Mouse (Mus musculus): ENCODE data around the gene Gatad2b.

The Gatad2b gene

DNA sequence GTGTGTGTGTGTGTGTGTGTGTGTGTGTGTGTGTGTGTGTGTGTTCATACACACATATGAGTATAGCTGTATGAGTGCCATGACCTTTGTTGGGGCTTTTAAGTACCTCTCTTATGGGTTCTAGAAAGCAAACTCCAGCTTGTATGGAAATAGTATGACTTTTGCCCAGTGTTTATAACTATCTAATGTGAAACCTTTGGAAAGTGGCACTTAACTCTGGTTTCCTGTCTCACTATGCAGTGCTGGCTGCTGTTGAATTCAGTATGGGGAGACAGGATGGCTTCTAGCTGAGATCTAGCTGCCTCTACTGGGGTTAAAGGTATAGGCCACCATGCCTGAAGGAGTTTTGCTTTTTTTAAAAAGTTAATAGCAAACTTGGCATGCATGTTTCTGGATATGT is 16.6 kb downstream of the Gatad2b start:
- no peak for DNase-seq (ENCODE audit: low read depth, low spot score)

DNA sequence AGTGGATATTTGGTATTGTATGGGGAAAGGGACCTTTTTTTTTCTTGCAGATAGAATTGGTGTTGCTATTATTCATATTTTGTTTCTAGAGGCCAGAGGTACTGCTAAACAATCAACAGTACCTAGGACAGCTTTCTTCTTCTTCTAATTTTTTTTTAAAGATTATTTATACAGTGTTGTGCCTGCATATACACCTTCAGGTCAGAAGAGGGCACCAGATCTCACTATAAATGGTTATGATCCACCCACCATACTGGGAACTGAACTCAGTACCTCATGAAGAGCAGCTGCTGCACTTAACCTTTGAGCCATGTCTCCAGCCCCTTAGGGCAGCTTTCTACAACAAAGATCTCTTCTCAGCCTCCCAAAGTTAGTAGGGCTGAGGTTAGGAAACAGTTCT is 20.4 kb downstream of the Gatad2b start:
- DNase-seq (ENCODE audit: low read depth, low spot score) = peak; percentile 15

DNA sequence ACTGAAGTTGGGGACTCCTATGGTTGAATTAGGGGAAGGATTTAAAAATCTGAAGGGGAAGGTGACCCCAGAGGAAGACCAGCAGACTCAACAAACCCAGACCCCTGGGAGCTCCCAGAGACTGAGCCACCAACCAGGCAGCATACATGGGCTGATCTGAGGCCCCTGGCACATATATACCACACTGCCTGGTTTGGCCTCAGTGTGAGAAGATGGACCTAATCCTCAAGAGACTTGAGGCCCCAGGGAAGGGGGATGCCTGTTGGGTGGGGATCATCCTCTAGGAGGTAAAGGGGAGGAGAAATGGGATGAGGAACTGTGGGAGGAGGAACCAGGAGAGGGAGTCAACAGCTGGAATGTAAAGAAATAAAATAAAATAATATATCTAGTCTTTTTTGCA is 21.3 kb downstream of the Gatad2b start:
- DNase-seq (ENCODE audit: low read depth, low spot score) = no peak

- no peak for DNase-seq (ENCODE audit: low read depth, low spot score)
Measured at GRCm38 (mm10) chr3:90322289-90322688, 29.3 kb downstream of the Gatad2b start.

DNA sequence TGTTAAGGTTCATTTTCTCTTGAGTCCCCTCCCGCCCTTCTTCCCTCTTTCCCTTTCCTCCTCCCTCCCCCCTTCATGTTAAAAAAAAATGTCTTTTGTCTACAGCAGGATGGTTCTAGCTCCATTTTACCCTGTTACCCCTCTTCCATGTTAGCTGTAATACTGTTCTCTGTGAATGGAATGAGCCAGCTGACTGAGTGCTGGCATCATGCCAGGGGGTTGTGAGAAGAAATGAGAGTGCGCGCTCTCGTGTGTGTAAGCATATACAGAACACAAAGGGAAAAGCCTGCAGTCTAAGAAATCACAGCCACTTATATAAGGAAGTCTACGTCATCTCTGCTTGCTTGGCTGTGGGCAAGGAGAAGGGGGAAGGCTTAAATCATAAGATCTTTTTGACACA is 30.1 kb downstream of the Gatad2b start:
- DNase-seq (ENCODE audit: low read depth, low spot score) = peak; percentile 87

DNA sequence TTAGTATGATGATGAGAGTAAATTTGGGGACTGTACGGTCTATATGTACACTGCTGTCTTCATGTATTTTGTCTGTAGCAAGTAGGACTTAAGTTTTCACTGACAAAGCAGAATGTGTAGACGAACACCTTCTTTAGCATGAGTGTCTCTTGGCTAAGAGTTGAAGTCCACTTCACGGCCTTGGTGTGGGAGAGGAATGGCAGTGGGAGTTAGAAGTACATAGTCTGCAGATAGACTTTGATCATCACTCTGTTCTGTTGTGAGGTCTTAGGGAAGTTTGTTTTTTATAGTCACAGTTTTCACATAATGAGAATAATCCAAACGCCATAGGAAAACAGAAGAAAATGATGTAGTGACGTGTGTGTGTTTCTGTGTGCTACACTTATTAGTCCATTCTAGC is 39.5 kb downstream of the Gatad2b start:
- DNase-seq (ENCODE audit: low read depth, low spot score) = no peak

DNA sequence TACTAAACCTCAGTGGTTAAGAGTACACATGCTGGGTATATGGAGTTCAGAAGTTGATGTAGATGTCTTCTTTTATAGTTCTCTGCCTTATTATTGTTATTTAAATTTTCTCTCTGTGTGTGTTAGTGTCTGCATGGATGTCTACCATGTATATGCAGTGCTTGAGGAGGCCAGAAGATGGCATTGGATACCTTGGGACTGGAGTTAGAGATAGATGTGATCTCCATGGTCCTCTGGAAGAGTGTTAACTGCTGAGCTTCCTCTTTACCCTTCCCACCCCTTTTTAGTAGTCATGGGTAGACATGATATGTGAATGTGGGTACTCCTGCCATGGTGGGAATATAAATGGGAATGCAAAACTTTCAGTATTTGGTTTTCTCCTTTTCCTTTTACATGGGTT is 42.5 kb downstream of the Gatad2b start:
- no peak for DNase-seq (ENCODE audit: low read depth, low spot score)

DNA sequence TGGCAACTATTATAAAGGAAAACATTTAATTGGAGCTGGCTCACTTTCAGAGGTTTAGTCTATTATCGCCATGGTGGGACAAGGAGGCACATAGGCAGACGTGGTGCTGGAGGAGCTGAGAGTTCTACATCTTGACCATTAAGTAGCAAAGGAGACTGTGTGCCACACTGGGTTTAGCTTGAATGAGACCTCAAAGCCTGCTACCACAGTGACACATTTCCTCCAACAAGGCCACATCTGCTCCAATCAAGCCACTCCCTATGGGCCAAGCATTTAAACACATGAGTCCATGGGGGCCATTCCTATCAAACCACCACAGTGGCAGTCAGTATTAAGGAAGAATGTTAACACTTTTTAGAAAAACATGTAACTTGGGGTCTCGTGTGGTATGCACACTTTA is 45.2 kb downstream of the Gatad2b start:
- no peak for DNase-seq (ENCODE audit: low read depth, low spot score)

GRCm38 (mm10) chr3:90340177-90340576 is 47.2 kb downstream of the Gatad2b start:
- no peak for DNase-seq (ENCODE audit: low read depth, low spot score)

- peak; percentile 14 for DNase-seq (ENCODE audit: low read depth, low spot score)
Measured at GRCm38 (mm10) chr3:90342853-90343252, 49.9 kb downstream of the Gatad2b start.

- no peak for DNase-seq (ENCODE audit: low read depth, low spot score)
Measured at GRCm38 (mm10) chr3:90347847-90348246, 54.9 kb downstream of the Gatad2b start.

- no peak for DNase-seq (ENCODE audit: low read depth, low spot score)
Measured at GRCm38 (mm10) chr3:90357959-90358358, 65.0 kb downstream of the Gatad2b start.

DNA sequence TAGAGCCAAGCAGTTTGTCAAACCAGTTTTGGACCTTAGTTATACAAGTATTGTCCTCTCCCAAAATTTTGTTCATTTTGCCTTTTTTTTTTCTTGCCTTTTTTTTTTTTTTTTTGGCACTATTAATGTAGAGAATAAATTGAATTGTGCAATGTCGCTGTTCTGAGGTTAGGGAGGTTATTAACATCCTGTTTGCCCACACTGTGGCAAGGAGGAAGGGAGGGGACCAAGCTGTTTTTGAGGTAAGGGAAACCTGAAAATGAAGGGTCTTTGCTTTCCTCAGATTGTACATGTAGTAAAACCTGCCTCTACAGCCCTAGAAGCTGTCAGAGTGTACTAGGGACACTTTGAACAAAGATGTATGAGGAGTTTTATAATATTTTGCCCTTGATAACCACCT is 66.3 kb downstream of the Gatad2b start:
- no peak for DNase-seq (ENCODE audit: low read depth, low spot score)

GRCm38 (mm10) chr3:90361476-90361875 is 68.5 kb downstream of the Gatad2b start:
- DNase-seq (ENCODE audit: low read depth, low spot score) = no peak

DNA sequence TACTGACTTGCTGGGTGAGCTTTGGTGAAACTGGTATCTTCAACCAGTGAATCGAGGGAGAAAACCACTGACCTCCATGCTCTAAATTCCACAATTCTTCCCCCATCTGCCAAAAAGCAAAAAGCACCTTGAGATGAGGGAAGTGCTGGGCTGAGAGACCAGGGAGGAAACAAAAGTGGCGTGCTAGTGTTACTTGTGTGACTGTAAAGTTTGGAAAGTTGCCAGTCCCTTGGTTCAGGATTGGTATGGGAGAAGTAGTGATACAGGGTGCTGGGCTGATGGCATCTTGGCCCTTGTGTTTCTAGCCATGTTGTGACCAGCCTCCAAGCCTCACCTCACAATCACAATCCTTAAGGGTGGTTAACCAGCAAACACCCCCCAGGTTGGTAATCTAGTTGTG is 69.4 kb downstream of the Gatad2b start:
- no peak for DNase-seq (ENCODE audit: low read depth, low spot score)

- DNase-seq (ENCODE audit: low read depth, low spot score) = no peak
Measured at GRCm38 (mm10) chr3:90367001-90367632, 74.1 kb downstream of the Gatad2b start.

- peak; percentile 84 for DNase-seq (ENCODE audit: low read depth, low spot score)
Measured at GRCm38 (mm10) chr3:90369041-90369440, 76.1 kb downstream of the Gatad2b start.

GRCm38 (mm10) chr3:90371857-90372256 is 78.9 kb downstream of the Gatad2b start:
- no peak for DNase-seq (ENCODE audit: low read depth, low spot score)

GRCm38 (mm10) chr3:90372817-90373216 is 79.8 kb downstream of the Gatad2b start:
- no peak for DNase-seq (ENCODE audit: low read depth, low spot score)

DNA sequence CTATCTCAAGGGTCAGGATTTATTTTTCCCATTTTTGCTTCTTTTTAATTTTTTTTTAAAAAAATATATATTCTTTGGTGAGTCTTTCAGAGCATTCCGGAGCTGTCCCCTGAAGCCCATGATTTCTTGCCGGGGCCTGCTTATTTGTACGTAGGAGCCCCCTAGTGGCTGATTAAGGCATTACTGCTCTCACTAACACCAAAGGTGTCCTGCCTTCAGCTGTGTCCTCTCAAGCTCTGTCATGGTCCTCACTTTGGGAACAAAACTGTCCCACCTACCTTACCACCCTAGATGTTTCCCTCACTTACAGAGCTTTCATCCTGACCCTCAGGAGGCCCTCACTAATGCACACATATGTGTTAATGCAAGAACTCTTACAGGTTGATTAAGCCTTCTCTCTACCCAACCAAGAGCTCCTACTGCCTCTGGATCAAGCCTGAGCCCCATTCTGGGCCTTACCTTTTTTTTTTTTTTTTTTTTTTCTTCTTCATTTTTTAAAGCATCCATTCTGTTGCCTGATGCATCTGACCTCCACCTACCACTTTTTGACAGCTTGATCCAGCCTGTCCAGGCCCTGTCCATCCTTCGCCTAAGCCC is 80.6 kb downstream of the Gatad2b start:
- DNase-seq (ENCODE audit: low read depth, low spot score) = peak; percentile 95

GRCm38 (mm10) chr3:90374368-90374767 is 81.4 kb downstream of the Gatad2b start:
- DNase-seq (ENCODE audit: low read depth, low spot score) = no peak

- DNase-seq (ENCODE audit: low read depth, low spot score) = no peak
Measured at GRCm38 (mm10) chr3:90375562-90376246, 82.7 kb downstream of the Gatad2b start.

GRCm38 (mm10) chr3:90376247-90376585 is 83.2 kb downstream of the Gatad2b start:
- DNase-seq (ENCODE audit: low read depth, low spot score) = no peak
